Mouse (Mus musculus) embryonic facial prominence, embryonic 15.5 days (tissue): ENCODE measurements at regions not wholly inside any gene's neighbourhood (a gene's known extent, or its start where the extent isn't known, plus 50 kb on each side); places are given as distances from the start of the nearest gene placed in this dataset.

ENCODE experiments used
- ATAC-seq: fragments of 200-750 bp; cut with Nextera tagmentation; 2 replicates; pipeline ENCODE4 v1.8.0; 2017; ENCODE audit warnings: low read depth, moderate TSS enrichment; ENCODE audit not compliant: insufficient number of reproducible peaks, low FRiP score, low TSS enrichment
- H3K27ac ChIP-seq: fragments of 300-500 bp; sonication (generic); replicated peaks from 2 replicates; pipeline ENCODE4 v1.5.1; 2015; ENCODE audit warnings: mild to moderate bottlenecking, inconsistent platforms
- H3K27me3 ChIP-seq: fragments of 300-500 bp; sonication (generic); 2 replicates; pipeline ENCODE4 v1.6.1; 2015; ENCODE audit warnings: inconsistent platforms
- H3K36me3 ChIP-seq: fragments of 300-500 bp; sonication (generic); 2 replicates; pipeline ENCODE4 v1.6.1; 2015; ENCODE audit warnings: mild to moderate bottlenecking, inconsistent platforms
- H3K4me1 ChIP-seq: fragments of 300-500 bp; sonication (generic); 2 replicates; pipeline ENCODE4 v1.6.1; 2015; ENCODE audit warnings: inconsistent platforms
- H3K4me2 ChIP-seq: fragments of 300-500 bp; sonication (generic); replicated peaks from 2 replicates; pipeline ENCODE4 v1.6.1; 2015; ENCODE audit warnings: mild to moderate bottlenecking, inconsistent platforms
- H3K4me3 ChIP-seq: fragments of 300-500 bp; sonication (generic); replicated peaks from 2 replicates; pipeline ENCODE4 v1.5.1; 2015; ENCODE audit warnings: mild to moderate bottlenecking, inconsistent platforms
- H3K9ac ChIP-seq: fragments of 300-500 bp; sonication (generic); 2 replicates; pipeline ENCODE4 v1.6.1; 2015; ENCODE audit warnings: inconsistent platforms
- H3K9me3 ChIP-seq: fragments of 300-500 bp; sonication (generic); replicated peaks from 2 replicates; pipeline ENCODE4 v1.6.1; 2016; ENCODE audit warnings: inconsistent platforms
- WGBS: fragments of 180-500 bp; shearing (Covaris S2); methylation state at CpG from one replicate; pipeline ENCODE4 v1.1.7; 2015; 5-methylcytosine and 5-hydroxymethylcytosine counted together

GRCm38 (mm10) chr6:13305873-13306272 is 81.1 kb upstream of the Vwde start:
- H3K27me3 ChIP-seq, result no peaks in the 10 kb centered on the region
- H3K4me1 ChIP-seq, result no peaks in the 10 kb centered on the region
- ATAC-seq, result no peak
- H3K9ac ChIP-seq, result no peak overlapping the region
- 66% methylated on average over 5 of the region's 5 CpGs for WGBS
- H3K4me2 ChIP-seq, result no peak overlapping the region
- no peaks in the 10 kb centered on the region for H3K36me3 ChIP-seq
- no peak overlapping the region for H3K4me3 ChIP-seq
- H3K9me3 ChIP-seq, result no peaks in the 10 kb centered on the region
- no peak overlapping the region for H3K27ac ChIP-seq

GRCm38 (mm10) chr6:13298171-13298570 is 73.4 kb upstream of the Vwde start:
- no peak overlapping the region for H3K27ac ChIP-seq
- H3K4me2 ChIP-seq, result no peak overlapping the region
- no peaks in the 10 kb centered on the region for H3K36me3 ChIP-seq
- WGBS, result 85% methylated on average over 3 of the region's 3 CpGs
- no peak overlapping the region for H3K9ac ChIP-seq
- no peak overlapping the region for H3K4me3 ChIP-seq
- H3K27me3 ChIP-seq, result no peaks in the 10 kb centered on the region
- H3K9me3 ChIP-seq, result no peaks in the 10 kb centered on the region
- ATAC-seq, result no peak
- H3K4me1 ChIP-seq, result no peaks in the 10 kb centered on the region

- H3K27me3 ChIP-seq, result no peaks in the 10 kb centered on the region
- no peaks in the 10 kb centered on the region for H3K9me3 ChIP-seq
- H3K36me3 ChIP-seq, result no peaks in the 10 kb centered on the region
- no peak overlapping the region for H3K27ac ChIP-seq
- no peak overlapping the region for H3K4me2 ChIP-seq
- WGBS, result 63% methylated on average over 3 of the region's 3 CpGs
- no peak for ATAC-seq
- H3K4me1 ChIP-seq, result no peaks in the 10 kb centered on the region
- H3K4me3 ChIP-seq, result no peak overlapping the region
- H3K9ac ChIP-seq, result no peak overlapping the region
Measured at GRCm38 (mm10) chr6:13297110-13297509, 72.3 kb upstream of the Vwde start.

GRCm38 (mm10) chr6:13296041-13296440 is 71.3 kb upstream of the Vwde start:
- H3K36me3 ChIP-seq, result no peaks in the 10 kb centered on the region
- WGBS, result 92% methylated on average over 2 of the region's 2 CpGs
- no peak overlapping the region for H3K9ac ChIP-seq
- ATAC-seq, result no peak
- no peak overlapping the region for H3K4me3 ChIP-seq
- no peaks in the 10 kb centered on the region for H3K27me3 ChIP-seq
- no peak overlapping the region for H3K27ac ChIP-seq
- H3K4me1 ChIP-seq, result no peaks in the 10 kb centered on the region
- H3K9me3 ChIP-seq, result no peaks in the 10 kb centered on the region
- no peak overlapping the region for H3K4me2 ChIP-seq

GRCm38 (mm10) chr6:13294393-13294792 is 69.6 kb upstream of the Vwde start:
- H3K9me3 ChIP-seq, result no peaks in the 10 kb centered on the region
- ATAC-seq, result no peak
- no peaks in the 10 kb centered on the region for H3K36me3 ChIP-seq
- no peaks in the 10 kb centered on the region for H3K27me3 ChIP-seq
- H3K27ac ChIP-seq, result no peak overlapping the region
- no peak overlapping the region for H3K4me3 ChIP-seq
- WGBS, result 74% methylated on average over 4 of the region's 4 CpGs
- no peak overlapping the region for H3K4me2 ChIP-seq
- H3K9ac ChIP-seq, result no peak overlapping the region
- H3K4me1 ChIP-seq, result no peaks in the 10 kb centered on the region

GRCm38 (mm10) chr6:13288500-13288899 is 63.7 kb upstream of the Vwde start:
- Histone ChIP-seq H3K27me3 (no peaks in the 10 kb centered on the region), H3K9ac (no peak overlapping the region), H3K4me1 (no peaks in the 10 kb centered on the region), H3K36me3 (no peaks in the 10 kb centered on the region), H3K27ac (no peak overlapping the region), H3K9me3 (no peaks in the 10 kb centered on the region), H3K4me3 (no peak overlapping the region), H3K4me2 (no peak overlapping the region)
- 39% methylated on average over 1 of the region's 1 CpGs for WGBS
- peak; percentile 47; the same call in 1 of the 2 replicates for ATAC-seq

- Histone ChIP-seq H3K9ac (no peak overlapping the region), H3K9me3 (no peaks in the 10 kb centered on the region), H3K4me2 (no peak overlapping the region), H3K27ac (no peak overlapping the region), H3K36me3 (no peaks in the 10 kb centered on the region), H3K4me3 (no peak overlapping the region), H3K27me3 (no peaks in the 10 kb centered on the region), H3K4me1 (no peaks in the 10 kb centered on the region)
- no peak for ATAC-seq
- 73% methylated on average over 4 of the region's 4 CpGs for WGBS
Measured at GRCm38 (mm10) chr6:13287812-13288211, 63.0 kb upstream of the Vwde start.

- Histone ChIP-seq H3K9ac (no peak overlapping the region), H3K27me3 (no peaks in the 10 kb centered on the region), H3K36me3 (no peaks in the 10 kb centered on the region), H3K4me2 (no peak overlapping the region), H3K27ac (no peak overlapping the region), H3K4me3 (no peak overlapping the region), H3K4me1 (no peaks in the 10 kb centered on the region), H3K9me3 (no peaks in the 10 kb centered on the region)
- 50% methylated on average over 6 of the region's 6 CpGs for WGBS
- ATAC-seq, result no peak
Measured at GRCm38 (mm10) chr6:13286542-13287273, 61.9 kb upstream of the Vwde start.

GRCm38 (mm10) chr6:13280835-13281234 is 56.1 kb upstream of the Vwde start:
- no peak overlapping the region for H3K4me3 ChIP-seq
- H3K4me1 ChIP-seq, result no peaks in the 10 kb centered on the region
- no peak overlapping the region for H3K9ac ChIP-seq
- under 1% methylated on average over 3 of the region's 3 CpGs for WGBS
- H3K36me3 ChIP-seq, result no peaks in the 10 kb centered on the region
- ATAC-seq, result no peak
- no peaks in the 10 kb centered on the region for H3K9me3 ChIP-seq
- H3K27ac ChIP-seq, result no peak overlapping the region
- H3K27me3 ChIP-seq, result no peaks in the 10 kb centered on the region
- H3K4me2 ChIP-seq, result no peak overlapping the region
